Mouse (Mus musculus): Measurements from ENCODE around the gene Serpina1f. TPM values are rescaled to one million over a fixed set of nuclear protein-coding genes. Genes with fewer than 3 reads are reported as not detected.
"Not testable (repeated sequence)": the region's sequence is repeated elsewhere in the genome, so short reads cannot be mapped to it uniquely, and the experiment has no call there.

Gene Serpina1f
- total RNA-seq, 2 experiments from 2014 or later = not detected

- no peak for DNase-seq (ENCODE audit: low spot score in 2 of 2)
These were observed 30.0 kb downstream of the Serpina1f start for GRCm38 (mm10) chr12:103665286-103665685.

- DNase-seq (ENCODE audit: low spot score in 2 of 2) = not testable (repeated sequence)
These were observed 33.3 kb downstream of the Serpina1f start for GRCm38 (mm10) chr12:103662053-103662452.

GRCm38 (mm10) chr12:103660076-103660475 is 35.3 kb downstream of the Serpina1f start:
- DNase-seq (ENCODE audit: low spot score in 2 of 2) = no peak

GRCm38 (mm10) chr12:103659171-103659570 is 36.2 kb downstream of the Serpina1f start:
- no peak for DNase-seq (ENCODE audit: low spot score in 2 of 2)

- DNase-seq (ENCODE audit: low spot score in 2 of 2) = no peak
These were observed 37.3 kb downstream of the Serpina1f start for GRCm38 (mm10) chr12:103657991-103658390.

GRCm38 (mm10) chr12:103656848-103657626 is 38.3 kb downstream of the Serpina1f start, which contains the start of gene Serpina6:
Gene Serpina6, minus strand, starts transcription at chr12:103657212.
- no peak for DNase-seq (ENCODE audit: low spot score in 2 of 2)

- no peak for DNase-seq (ENCODE audit: low spot score in 2 of 2)
These were observed 39.9 kb downstream of the Serpina1f start for GRCm38 (mm10) chr12:103655123-103656044.

GRCm38 (mm10) chr12:103653836-103654235 is 41.5 kb downstream of the Serpina1f start:
- DNase-seq (ENCODE audit: low spot score in 2 of 2) = no peak

GRCm38 (mm10) chr12:103646314-103646713 is 49.0 kb downstream of the Serpina1f start:
- no peak for DNase-seq (ENCODE audit: low spot score in 2 of 2)

GRCm38 (mm10) chr12:103644601-103645000 is 50.7 kb downstream of the Serpina1f start:
- DNase-seq (ENCODE audit: low spot score in 2 of 2) = no peak

GRCm38 (mm10) chr12:103643818-103644217 is 51.5 kb downstream of the Serpina1f start:
- no peak for DNase-seq (ENCODE audit: low spot score in 2 of 2)

- peak; percentile 54 to 71 for DNase-seq (ENCODE audit: low spot score in 2 of 2)
These were observed 52.0 kb downstream of the Serpina1f start for GRCm38 (mm10) chr12:103643336-103643735.

Other genes starting within 250 kb of the Serpina1f start
- gene Ifi27l2b, start 238.3 kb downstream of the Serpina1f start, total RNA-seq (2021) = not detected
- 1 to 10 TPM; 3.3 to 3.7 TPM for gene Ppp4r4, start 163.2 kb downstream of the Serpina1f start, total RNA-seq (2021)
- 10 to 100 TPM in 1 of 2 experiments, 1 to 10 TPM in 1; 1.5 to 11.8 TPM for gene Serpina10, start 64.1 kb downstream of the Serpina1f start, total RNA-seq (2021)
- 1 to 10 TPM in 1 of 2 experiments, under 1 TPM in 1; 0.76 to 3.0 TPM for gene Serpina6, start 38.3 kb downstream of the Serpina1f start, total RNA-seq (2021)
- not detected for gene Serpina16, start 19.4 kb downstream of the Serpina1f start, total RNA-seq (2021)
- gene Serpina1d, start 78.1 kb upstream of the Serpina1f start, total RNA-seq (2021) = 100 to 1,000 TPM in 1 of 2 experiments, 10 to 100 TPM in 1; 11.7 to 342 TPM
- 100 to 1,000 TPM in 1 of 2 experiments, 10 to 100 TPM in 1; 27.4 to 753 TPM for gene Serpina1b, start 134.8 kb upstream of the Serpina1f start, total RNA-seq (2021)
- 100 to 1,000 TPM in 1 of 2 experiments, 10 to 100 TPM in 1; 11.1 to 267 TPM for gene Serpina1a, start 168.0 kb upstream of the Serpina1f start, total RNA-seq (2021)
- 100 to 1,000 TPM in 1 of 2 experiments, 1 to 10 TPM in 1; 9.0 to 275 TPM for gene Serpina1c, start 209.4 kb upstream of the Serpina1f start, total RNA-seq (2021)

Data from adrenal gland, postnatal 4 days (tissue).